Mouse (Mus musculus): Measurements from ENCODE around the gene Map3k12. TPM values are rescaled to one million over a fixed set of nuclear protein-coding genes. Genes with fewer than 3 reads are reported as not detected.

The Map3k12 gene
- total RNA-seq, 2 experiments from 2014 or later = 1.8 to 2.3 TPM

GRCm38 (mm10) chr15:102519211-102520141 lies 2.6 kb upstream of the Map3k12 start:
- DNase-seq = no peak

- DNase-seq = no peak
These were observed 2.0 kb upstream of the Map3k12 start for GRCm38 (mm10) chr15:102518859-102519201.

DNA sequence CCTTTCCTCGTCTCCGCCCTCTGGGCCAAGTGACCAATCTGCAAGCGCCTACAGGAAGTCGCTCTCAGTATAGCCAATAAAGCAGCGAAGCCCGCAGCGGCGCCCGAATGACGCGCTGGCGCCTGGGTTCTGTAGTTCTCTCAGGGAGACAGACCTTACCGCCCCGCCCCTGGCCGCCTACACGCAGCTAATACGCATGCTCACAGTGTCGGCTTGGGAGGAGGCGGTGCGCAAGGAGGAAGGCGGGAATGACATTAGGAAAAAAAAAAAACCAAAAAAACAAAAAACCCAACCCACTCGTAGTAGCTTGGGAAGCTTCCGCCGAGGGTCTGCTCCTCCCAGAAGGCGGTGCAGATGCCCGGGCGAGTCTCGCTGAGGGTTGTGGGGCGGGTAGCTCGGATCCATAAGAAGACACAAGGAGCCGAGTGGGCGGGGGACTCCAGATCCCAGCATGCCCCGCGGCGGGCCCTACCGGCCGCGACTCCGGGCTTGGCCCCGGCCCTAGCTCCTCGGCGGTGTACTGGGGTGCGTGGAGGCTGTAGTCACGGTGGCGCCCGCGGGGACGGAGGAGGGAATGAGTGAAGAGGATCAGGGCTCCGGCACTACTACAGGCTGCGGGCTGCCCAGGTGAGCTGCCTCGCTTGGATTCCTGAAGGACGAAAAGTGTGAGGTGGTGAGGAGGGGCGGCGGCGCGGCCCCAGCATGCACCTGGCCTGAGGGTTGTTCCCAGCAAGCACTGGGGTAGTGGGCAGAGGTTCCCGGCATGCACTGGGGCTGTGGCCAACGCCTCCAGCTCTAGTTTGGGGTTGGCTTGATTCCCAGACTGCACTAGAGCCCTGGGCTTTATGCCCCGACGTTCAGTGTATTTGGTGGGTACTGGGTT lies 1.4 kb upstream of the Map3k12 start, which contains the start of gene Tarbp2:
Gene Tarbp2, plus strand, starts transcription at position 217 of the 883 bp plus-strand sequence.
- DNase-seq = peak; percentile 100

GRCm38 (mm10) chr15:102517631-102517975 lies 739 bp upstream of the Map3k12 start:
- no peak for DNase-seq

GRCm38 (mm10) chr15:102516293-102516692 lies 571 bp downstream of the Map3k12 start:
- no peak for DNase-seq

DNA sequence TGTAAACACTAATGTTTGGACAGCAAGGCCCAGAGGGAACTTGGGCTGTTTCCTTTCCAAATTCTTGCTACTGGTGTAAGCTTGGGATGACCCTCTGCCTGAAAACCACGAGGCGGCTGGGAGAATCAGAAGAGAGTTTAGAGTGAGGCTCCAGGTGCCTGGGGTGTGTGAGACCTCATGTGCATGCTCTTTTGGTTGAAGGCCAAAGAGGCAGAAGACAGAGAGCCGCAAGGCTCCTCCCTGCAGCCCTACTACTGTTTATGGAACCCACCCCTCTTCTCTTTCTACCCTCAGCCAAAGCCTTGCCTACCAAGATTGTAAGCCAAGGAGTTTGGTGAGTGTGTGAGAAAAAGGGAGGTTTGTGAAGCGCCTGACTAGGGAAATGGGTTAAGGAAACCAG lies 1.1 kb downstream of the Map3k12 start:
- DNase-seq = no peak

- DNase-seq = no peak
These were observed 1.6 kb downstream of the Map3k12 start for GRCm38 (mm10) chr15:102515261-102515660.

- no peak for DNase-seq
These were observed 3.9 kb downstream of the Map3k12 start for GRCm38 (mm10) chr15:102513004-102513403.

- no peak for DNase-seq
These were observed 4.4 kb downstream of the Map3k12 start for GRCm38 (mm10) chr15:102512471-102512870.

- no peak for DNase-seq
These were observed 4.9 kb downstream of the Map3k12 start for GRCm38 (mm10) chr15:102512010-102512409.

DNA sequence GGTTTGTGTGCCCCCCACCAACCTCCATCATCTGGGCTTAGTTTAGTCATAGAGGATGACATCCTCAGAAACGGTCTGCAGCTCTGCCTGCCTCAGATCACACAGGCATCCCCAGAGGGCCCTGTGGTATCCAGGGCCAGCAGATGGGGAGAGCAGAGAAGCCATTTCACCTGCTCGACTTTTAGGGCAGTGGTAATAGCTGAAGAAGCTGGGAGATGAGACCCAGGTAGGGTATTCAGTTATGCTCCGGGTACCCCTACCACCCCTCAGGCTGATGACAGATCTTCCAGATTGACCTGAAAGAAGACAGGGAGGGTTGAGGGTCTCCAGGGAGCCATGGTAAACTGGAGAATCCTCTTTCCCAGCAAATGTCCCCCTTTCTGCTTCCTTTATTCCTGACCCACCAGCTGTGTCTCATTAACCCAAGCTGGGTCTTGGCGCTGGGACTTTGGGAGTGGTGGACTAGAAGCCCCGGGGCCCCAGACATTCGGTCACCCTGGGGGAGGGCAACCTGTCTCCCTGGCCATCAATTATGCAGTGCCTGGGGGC lies 5.5 kb downstream of the Map3k12 start:
- no peak for DNase-seq

- peak; percentile 83 to 85 for DNase-seq
These were observed 6.1 kb downstream of the Map3k12 start for GRCm38 (mm10) chr15:102510590-102511284.

DNA sequence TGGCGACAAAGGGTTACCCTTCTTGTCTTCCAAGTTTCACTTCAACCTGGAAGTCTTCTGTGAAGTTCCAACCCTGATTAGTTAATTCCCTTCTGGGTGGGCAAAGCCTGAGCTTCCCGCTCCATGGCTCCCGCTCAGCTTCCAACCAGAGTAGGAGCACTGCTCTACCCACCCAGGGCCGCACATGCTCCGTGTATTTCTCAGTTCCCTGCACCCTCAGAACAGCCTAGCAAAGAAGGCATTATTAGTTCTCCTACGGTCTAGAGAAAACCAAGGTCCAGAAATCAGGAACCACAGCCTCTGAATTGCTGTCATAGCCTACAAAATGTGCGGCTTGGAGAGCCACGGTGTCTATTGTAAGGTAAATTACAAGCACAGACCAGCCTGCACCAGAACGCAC lies 6.8 kb downstream of the Map3k12 start:
- no peak for DNase-seq

DNA sequence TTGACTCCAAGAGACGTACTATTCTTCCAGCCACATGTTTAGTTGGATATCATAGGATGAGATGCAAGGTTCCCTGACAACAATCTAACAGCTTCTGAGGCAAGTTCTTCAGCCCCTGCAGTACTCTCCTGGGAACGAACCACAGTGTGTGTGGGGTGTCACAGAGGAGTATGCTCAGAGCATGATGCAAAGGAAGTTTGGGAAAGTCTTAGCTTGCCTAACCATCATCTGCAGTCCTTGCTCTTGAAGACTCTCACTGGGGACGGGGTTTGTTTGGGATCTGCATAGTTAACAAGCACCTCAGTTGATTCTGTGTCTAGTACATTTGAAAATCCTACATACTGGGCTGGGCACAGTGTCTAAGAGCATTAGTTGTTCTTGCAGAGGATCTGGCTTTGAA lies 8.5 kb downstream of the Map3k12 start:
- DNase-seq = no peak

- DNase-seq = no peak
These were observed 9.3 kb downstream of the Map3k12 start for GRCm38 (mm10) chr15:102507561-102507960.

GRCm38 (mm10) chr15:102506864-102507263 lies 10.0 kb downstream of the Map3k12 start:
- no peak for DNase-seq

- no peak for DNase-seq
These were observed 10.4 kb downstream of the Map3k12 start for GRCm38 (mm10) chr15:102506464-102506830.

DNA sequence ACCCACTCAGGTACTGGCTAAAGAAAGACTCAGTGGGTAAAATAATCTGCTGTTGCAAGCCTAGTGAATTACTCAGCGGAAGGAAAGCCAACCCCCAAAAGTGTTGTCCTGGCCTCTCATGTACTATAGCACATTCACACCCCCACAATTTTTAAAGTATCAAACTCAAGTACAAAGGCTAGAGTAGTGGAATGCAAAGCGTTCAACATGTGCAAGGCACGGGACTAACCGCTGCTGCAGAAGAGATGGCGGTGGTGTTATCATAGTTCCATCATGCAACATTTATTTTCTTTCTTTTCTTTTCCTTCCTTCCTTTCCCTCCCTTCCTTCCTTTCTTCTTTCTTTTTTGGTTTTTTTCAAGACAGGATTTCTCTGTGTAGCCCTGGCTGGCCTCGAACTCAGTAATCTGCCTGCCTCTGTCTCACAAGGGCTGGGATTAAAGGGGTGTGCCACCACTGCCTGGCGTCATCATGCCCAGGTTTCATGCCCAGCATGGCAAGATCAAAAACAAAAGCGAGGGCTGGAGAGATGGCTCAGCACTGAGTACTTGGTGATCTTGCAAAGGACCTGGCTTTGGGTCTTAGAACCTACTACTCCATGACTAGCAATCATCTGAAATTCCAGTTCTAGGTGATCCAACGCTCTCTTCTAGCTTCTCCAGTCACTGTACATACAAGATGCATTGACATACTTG lies 10.9 kb downstream of the Map3k12 start:
- no peak for DNase-seq

GRCm38 (mm10) chr15:102505073-102505769 lies 11.6 kb downstream of the Map3k12 start:
- no peak for DNase-seq

DNA sequence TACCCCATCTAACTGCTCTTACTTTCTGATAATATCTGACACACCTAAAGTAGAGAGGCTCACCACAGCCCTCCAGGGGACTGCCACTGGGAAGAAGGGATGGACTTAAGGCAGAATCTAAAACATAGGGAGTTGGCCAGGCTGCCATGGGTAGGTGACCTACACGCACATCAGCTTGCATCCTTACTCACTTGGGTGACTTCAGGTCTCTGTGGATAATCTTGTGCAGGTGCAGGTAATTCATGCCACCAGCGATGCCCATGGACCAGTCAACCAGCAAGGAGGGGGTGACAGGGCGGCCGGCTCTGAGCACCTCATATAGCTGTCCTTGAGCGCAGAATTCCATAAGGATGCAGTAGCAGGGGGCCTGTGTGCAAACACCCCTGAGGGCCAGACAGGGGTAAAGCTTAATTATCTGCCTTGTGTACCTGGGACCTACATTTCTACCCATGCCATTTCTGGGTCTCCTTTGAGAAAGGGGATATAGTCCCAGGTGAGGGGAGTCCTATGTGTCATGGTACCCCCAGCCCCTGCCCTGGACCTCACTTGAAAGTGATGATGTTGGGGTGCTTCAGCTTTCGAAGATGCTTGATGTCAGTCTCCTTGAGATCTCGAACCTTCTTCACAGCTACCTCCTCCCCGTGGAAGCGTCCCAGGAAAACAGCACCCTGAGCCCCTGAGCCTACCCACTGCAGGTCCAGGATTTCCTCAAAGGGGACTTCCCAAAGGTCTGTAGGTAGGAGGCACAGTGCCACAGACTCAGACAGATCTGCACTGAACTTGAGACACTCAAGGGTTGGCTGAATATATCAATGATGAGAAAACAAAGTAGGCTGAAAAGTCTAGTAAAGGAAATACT lies 12.7 kb downstream of the Map3k12 start:
- DNase-seq = no peak

Measured in heart, adult 18-20 months (tissue).